Mouse (Mus musculus): ENCODE data around the gene Arhgap23.
A peak's percentile ranks its signal among the peaks of the same experiment; 100 is the strongest.

The Arhgap23 gene

DNA sequence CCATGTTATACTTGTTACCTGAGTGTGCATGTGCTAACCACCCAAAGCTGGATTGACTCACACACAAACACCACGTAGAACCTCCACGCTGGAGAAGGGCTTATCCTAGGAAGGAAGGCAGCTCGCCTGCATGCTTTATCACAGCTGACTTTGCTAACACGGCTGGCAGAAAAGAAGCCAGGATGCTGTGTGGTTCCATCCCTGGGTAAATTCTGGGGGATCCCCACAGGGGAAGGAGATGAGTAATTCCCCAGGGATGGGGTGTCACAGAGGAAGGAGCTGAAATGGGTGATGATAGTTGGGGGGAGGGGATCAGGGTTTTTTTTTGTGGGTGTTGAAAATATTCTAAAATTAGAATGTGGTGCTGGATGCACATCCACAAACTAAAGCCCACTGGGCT, 90.5 kb downstream of the Arhgap23 start:
- no peak for DNase-seq (ENCODE audit: low spot score in 2 of 2)

GRCm38 (mm10) chr11:97506331-97506730, 91.0 kb downstream of the Arhgap23 start:
- DNase-seq (ENCODE audit: low spot score in 2 of 2), result no peak

- no peak for DNase-seq (ENCODE audit: low spot score in 2 of 2)
Measured at GRCm38 (mm10) chr11:97508198-97508597, 92.9 kb downstream of the Arhgap23 start.

- no peak for DNase-seq (ENCODE audit: low spot score in 2 of 2)
Measured at GRCm38 (mm10) chr11:97509058-97509457, 93.7 kb downstream of the Arhgap23 start.

DNA sequence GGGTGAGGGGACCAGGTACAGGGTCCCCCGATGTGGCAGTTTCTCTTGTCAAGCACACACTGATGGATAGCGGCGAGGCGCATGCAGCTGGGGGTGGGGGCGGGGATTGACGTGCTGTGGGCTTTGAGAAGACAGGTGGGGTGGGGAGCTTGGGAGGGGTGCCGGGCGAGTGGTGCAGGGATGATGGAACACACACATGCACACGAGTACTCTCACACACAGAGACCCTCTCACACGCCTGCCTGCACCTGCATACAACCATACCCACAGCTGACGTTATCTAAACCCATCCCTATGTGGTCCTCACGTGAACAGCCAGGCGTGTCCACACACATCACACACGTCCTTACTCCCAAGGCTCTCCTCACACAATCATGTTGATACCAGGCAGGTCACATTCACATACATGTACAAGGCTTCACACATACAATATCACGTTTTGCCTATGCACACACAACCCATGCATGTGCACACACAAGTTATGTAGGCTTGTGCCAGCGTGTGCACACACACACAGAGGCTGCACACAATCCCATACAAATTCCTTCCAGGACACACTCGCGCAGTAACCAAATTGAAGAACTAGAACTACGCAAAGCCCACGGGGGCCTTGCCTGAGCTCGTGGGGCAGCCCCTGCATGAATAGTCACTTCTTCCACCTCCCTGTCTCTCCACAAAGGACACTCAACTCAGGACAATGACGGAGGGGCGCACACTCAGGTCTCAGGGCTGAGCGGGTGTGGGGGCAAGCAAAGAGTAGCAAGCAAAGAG, 94.6 kb downstream of the Arhgap23 start:
- DNase-seq (ENCODE audit: low spot score in 2 of 2), result no peak

- peak in 1 of 2 experiments; percentile 71 for DNase-seq (ENCODE audit: low spot score in 2 of 2)
Measured at GRCm38 (mm10) chr11:97510966-97511660, 95.8 kb downstream of the Arhgap23 start.

DNA sequence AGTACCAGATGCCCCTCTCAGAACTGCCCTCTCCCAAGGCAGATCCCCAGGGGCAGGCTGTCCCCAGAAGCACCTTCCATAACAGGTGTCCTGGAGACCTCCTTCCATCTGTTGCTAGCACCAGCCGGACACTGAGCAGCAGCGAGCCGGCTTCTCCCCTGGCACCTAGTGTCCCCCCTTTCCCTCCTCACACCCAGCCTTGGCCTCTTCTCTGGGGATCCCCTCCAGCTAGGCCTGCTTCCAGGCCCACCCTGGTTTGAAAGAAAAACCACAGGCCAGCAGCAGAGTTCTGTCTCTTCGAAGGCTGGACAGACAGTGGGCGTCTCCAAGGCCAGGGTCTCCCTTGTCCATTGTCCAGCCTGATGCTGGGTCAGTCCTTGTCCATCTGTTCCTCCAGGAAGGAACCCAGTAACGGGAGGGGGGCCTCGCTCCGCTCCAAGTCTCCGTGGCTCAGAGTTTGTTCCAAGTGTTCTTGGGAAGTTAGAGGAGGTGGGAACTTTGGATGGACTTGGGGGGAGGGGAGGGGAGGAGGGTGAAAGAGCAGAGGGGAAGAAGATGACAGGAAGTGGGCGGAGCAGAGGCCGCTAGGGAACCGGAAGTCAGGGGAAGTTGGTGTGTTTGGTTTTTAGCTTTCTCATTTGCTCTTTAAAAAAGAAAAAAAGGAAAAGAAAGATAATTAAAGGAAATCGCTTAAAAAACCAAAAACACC, 96.5 kb downstream of the Arhgap23 start:
- no peak for DNase-seq (ENCODE audit: low spot score in 2 of 2)

DNA sequence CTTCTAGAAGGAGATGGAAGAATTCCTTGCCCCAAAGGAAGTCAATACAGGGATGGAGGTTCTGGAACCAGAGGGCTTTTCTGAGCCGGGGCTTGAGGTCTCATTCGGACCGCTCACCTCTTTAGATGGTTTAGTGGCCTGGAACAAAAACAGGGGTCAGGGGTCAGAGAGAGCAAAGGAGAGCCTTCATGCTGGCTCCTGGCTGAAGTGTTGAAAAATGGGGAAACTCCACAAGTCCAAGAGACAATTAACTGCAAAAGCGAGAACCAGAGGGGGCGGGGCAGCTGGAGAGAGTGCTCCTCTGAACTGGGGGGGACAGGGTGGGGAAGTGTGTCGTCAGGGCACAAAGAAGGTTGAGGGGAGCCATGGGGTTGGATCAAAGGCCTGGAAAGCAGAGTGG, 97.2 kb downstream of the Arhgap23 start:
- DNase-seq (ENCODE audit: low spot score in 2 of 2), result no peak

GRCm38 (mm10) chr11:97513066-97513465, 97.7 kb downstream of the Arhgap23 start:
- DNase-seq (ENCODE audit: low spot score in 2 of 2), result no peak

DNA sequence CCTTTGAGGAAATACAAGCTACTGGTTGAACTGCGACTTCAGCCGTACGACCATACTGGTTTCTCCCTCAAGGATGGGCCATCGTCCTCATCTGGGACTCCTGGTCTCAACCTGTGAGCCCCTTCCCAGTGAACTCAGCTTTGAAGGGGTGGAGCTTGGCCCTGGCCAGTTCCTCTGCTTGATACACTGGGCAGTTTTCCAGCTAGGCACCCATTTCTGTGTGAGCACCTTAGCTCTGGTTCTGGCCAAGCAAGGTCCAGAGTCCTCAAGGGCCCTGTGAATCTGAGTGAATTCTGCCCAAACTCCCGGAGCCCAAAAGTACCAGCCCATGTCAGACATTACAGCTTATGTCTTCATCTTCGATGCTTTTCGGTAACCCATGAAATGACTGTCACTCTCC, 105.2 kb downstream of the Arhgap23 start:
- no peak for DNase-seq (ENCODE audit: low spot score in 2 of 2)

DNA sequence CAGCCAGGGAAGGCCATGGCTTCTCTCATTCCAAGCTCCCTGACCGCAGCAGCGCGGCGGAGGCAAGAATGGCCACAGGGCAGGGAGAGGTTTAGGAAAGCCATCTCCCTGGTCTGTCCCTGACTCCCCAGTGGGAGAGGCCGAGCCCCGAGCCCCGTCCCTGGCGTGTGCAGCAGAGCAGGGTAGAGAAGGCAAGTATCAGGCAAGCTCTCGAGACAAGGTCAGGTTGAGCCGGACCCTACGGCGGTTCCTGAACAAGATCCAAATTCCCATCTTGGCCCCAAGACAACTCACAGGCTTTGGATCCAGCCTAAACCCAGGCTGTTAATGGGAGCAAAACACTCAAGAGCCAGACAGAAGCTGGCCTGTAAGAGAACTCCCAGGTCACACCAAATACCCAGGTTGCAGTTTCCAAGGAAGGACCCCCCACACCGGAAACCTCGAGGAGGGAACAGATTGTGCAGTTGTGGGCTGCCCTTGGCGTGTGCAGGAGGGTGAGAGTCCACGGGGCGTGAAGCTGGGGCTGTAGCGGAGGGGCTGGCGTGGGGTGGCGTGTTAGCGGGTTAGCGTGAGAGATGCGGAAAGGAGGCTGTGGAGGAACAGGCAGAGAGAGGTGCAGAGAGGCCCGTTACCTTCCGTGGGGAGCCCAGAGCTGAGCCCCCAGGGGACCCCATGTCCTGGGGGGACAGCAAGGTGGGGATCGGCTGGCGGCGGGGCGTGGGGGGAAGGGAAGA, 106.6 kb downstream of the Arhgap23 start:
- no peak for DNase-seq (ENCODE audit: low spot score in 2 of 2)

DNA sequence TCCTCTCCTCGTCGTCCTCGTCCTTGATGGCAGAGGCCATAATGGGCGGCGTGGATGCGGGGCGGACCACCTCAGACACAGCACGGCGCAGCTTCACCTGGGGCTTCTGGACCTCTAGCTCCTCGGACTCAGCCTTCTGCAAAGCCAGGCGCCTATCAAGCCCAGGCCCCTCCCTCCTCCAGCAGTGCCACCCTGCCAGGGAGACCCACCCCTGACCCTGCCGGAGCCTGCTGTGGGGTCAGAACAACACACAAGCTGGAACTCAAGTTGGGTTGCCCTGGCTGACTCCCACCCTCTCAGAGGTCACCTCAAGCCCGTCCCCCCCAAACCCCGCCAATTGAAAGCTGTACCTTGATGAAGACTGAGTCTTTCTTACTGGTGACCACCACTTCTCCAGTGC, 107.8 kb downstream of the Arhgap23 start:
- no peak for DNase-seq (ENCODE audit: low spot score in 2 of 2)

- DNase-seq (ENCODE audit: low spot score in 2 of 2), result no peak
Measured at GRCm38 (mm10) chr11:97523827-97524261, 108.5 kb downstream of the Arhgap23 start.

- no peak for DNase-seq (ENCODE audit: low spot score in 2 of 2)
Measured at GRCm38 (mm10) chr11:97524306-97524705, 109.0 kb downstream of the Arhgap23 start.

DNA sequence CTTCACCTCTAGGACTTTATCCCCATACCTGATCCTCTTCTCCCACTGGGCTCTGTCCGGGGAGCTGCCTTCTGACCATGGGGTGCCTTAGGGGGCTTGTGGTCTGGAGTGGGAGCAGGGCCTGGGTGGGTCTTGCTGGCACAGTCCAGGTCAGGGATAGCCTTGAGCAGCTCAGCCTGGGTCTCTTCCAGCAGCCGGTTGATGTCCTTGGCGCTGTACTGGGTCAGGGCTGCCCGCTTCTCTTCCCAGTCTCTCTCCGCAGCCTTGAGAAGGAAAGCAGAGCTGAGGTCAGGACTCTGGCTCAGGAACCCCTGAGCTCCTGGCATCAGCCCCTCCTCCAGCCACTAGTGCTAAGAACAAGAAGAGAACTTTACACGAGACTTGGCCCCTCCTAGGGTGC, 110.0 kb downstream of the Arhgap23 start:
- no peak for DNase-seq (ENCODE audit: low spot score in 2 of 2)

GRCm38 (mm10) chr11:97528282-97528808, 113.0 kb downstream of the Arhgap23 start:
- no peak for DNase-seq (ENCODE audit: low spot score in 2 of 2)

GRCm38 (mm10) chr11:97530069-97530468, 114.7 kb downstream of the Arhgap23 start:
- no peak for DNase-seq (ENCODE audit: low spot score in 2 of 2)

GRCm38 (mm10) chr11:97530961-97531360, 115.6 kb downstream of the Arhgap23 start:
- DNase-seq (ENCODE audit: low spot score in 2 of 2), result no peak

DNA sequence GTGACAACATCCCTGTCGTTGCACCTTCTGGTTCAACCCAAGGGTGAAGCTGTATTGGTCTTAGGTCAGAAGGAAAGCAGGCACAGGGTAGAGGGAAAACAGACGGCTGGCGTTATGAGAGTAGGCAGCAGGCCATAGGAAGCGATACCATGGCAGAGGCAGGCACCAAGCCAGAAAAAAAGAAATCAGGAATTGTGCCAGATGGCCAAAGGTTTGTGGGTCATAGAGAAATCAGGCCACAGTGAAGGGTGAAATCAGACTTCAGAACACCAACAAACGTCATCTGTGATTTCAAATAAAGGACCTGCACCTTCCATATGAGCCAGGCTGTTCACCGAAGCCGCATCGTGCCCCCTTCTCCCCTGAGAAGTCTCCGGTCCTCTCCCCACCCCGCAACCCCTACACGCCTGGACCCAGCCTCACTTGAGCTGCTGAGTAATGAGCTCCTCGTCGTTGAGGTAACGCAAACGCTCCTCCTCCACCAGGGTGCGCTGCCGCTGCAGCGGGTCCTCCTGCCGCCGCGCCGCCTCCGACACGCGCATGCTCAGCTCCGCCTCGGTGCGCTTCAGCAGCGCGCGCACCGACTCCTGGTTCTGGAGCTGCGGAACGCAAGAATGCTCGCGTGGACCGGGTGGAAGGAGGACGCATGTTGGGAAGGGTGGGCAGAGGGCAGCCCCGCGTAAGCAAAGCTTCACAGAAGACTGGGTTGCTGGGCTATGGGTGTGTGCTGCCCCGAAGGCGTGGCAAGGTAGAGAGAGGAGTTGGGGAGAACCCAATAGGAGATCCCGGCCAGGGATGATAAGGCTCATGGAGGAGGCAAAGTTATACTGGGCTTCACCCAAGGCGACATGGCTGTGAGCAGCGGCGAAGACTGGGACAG, 116.3 kb downstream of the Arhgap23 start:
- peak; percentile 91 to 94 for DNase-seq (ENCODE audit: low spot score in 2 of 2)

DNA sequence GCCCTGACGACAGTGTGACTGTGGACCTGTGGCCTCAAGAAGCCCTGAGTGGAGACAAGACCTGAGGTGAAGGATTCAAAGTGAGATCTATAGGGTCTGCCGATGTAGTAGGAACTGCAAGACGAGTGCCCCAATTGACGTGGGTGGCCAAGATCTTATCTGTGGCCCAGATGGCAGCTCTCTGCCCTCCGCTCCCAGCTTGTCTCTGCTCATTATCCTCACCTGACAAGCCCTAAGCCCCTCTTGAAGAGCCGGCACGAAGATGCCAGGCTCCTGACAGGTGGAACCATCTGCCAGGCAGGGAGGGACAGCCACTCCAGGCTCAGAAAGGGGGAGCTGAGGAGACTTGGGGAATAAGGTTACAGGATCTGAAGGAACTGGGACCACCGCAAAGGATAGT, 117.0 kb downstream of the Arhgap23 start:
- no peak for DNase-seq (ENCODE audit: low spot score in 2 of 2)

Measured in right cerebral cortex, postnatal 10 days (tissue).